Mouse (Mus musculus): ENCODE results near the gene Cacng7.

GRCm38 (mm10) chr7:3397355-3397754 is 64.6 kb downstream of the Cacng7 start:
- TF ChIP-seq CTCF (IDR thresholded peaks at IDR 0.05) (no peak), EP300 (IDR thresholded peaks at IDR 0.05) (no peak)
